Mouse (Mus musculus): ENCODE data around the gene Sdsl. TPM values are rescaled to one million over a fixed set of nuclear protein-coding genes. Genes with fewer than 3 reads are reported as not detected.

Gene Sdsl
- polyA plus RNA-seq, 2 experiments = 0.61 to 1.2 TPM

DNA sequence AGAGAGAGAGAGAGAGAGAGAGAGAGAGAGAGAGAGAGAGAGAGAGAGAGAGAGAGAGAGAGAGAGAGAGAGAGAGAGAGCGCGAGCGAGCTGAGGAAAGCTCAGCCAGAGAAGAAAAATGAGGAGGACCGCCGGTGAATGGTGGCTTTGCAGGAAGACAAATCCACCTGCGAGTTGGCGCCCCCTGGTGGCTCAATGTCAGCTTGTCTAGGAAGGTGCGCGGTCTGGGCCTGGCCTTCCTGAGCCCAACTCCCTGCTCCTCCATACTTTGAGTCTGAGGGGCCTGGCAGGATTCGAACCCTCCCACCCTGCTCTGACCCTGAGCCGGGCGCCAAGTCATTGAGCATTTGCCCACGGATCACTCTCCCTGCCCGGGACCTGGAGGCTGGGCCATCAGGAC lies 31.9 kb downstream of the Sdsl start:
- peak overlapping the region; percentile 19 for H3K4me3 ChIP-seq (replicated peaks; ENCODE audit: low read length)
- 4% methylated on average over 13 of the region's 14 CpGs for WGBS
- no peak for TF ChIP-seq POLR2A (IDR thresholded peaks at IDR 0.05; ENCODE audit: borderline replicate concordance, extremely low read depth, insufficient read depth, insufficient read length)
- H3K4me2 ChIP-seq (replicated peaks; ENCODE audit: low read depth, low read length, severe bottlenecking) = peak overlapping the region; percentile 42
- no peaks in the 10 kb centered on the region for H3K9me3 ChIP-seq (ENCODE audit: control insufficient read depth, low read length)
- peaks cover 61% of the 10 kb centered on the region for H3K27me3 ChIP-seq (ENCODE audit: control insufficient read depth, insufficient read depth, low read length)
- peak; percentile 94 for DNase-seq (ENCODE audit: low spot score)
- peaks cover 7% of the 10 kb centered on the region for H3K4me1 ChIP-seq (ENCODE audit: control insufficient read depth, insufficient read depth, low read length)
- peak; percentile 64; the same call in 1 of the 2 replicates for ATAC-seq (ENCODE audit: low FRiP score, low read depth)
- no peak overlapping the region for H3K27ac ChIP-seq (replicated peaks; ENCODE audit: low read depth, low read length)
- H3K9ac ChIP-seq (ENCODE audit: low read depth, low read length, severe bottlenecking) = no peak overlapping the region
- H3K36me3 ChIP-seq (ENCODE audit: control insufficient read depth, insufficient read depth, low read length) = no peaks in the 10 kb centered on the region

DNA sequence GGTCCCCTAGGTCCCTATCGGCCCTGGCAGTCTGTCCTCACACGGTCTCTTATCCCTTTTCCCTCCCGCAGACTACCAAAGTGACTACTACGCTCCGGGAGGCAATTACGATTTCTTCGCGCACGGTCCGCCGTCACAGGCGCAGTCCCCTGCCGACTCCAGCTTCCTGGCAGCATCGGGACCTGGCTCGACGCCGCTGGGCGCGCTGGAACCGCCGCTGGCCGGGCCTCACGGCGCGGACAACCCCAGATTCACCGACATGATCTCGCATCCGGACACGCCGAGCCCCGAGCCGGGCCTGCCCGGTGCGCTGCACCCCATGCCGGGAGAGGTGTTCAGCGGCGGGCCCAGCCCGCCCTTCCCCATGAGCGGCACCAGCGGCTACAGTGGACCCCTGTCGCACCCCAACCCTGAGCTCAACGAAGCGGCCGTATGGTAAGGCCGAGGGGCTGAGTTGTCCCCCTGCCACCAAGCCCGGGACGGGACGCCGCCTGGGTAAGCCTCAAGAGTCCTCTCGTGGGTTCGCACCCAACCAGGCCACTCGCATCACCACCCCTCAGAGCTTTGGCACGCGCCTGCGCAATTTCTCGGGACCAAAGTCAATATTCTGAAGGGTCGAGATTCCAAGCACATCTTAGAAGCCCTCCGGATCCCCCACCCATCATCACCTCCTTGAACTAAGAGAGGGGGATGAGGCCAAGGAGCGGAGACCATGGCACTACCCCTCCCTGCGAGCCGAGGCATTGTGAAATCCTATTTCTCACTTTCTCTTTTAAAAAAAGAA lies 32.5 kb downstream of the Sdsl start:
- WGBS = 3% methylated on average over 61 of the region's 61 CpGs
- no peaks in the 10 kb centered on the region for H3K9me3 ChIP-seq (ENCODE audit: control insufficient read depth, low read length)
- peaks cover 67% of the 10 kb centered on the region for H3K27me3 ChIP-seq (ENCODE audit: control insufficient read depth, insufficient read depth, low read length)
- H3K36me3 ChIP-seq (ENCODE audit: control insufficient read depth, insufficient read depth, low read length) = no peaks in the 10 kb centered on the region
- TF ChIP-seq POLR2A (IDR thresholded peaks at IDR 0.05; ENCODE audit: borderline replicate concordance, extremely low read depth, insufficient read depth, insufficient read length) = no peak
- DNase-seq (ENCODE audit: low spot score) (no peak), ATAC-seq (ENCODE audit: low FRiP score, low read depth) (no peak)
- no peak overlapping the region for H3K9ac ChIP-seq (ENCODE audit: low read depth, low read length, severe bottlenecking)
- peak overlapping the region; percentile 42 for H3K4me2 ChIP-seq (replicated peaks; ENCODE audit: low read depth, low read length, severe bottlenecking)
- H3K4me3 ChIP-seq (replicated peaks; ENCODE audit: low read length) = peak overlapping the region; percentile 19
- H3K27ac ChIP-seq (replicated peaks; ENCODE audit: low read depth, low read length) = no peak overlapping the region
- H3K4me1 ChIP-seq (ENCODE audit: control insufficient read depth, insufficient read depth, low read length) = peaks cover 7% of the 10 kb centered on the region

DNA sequence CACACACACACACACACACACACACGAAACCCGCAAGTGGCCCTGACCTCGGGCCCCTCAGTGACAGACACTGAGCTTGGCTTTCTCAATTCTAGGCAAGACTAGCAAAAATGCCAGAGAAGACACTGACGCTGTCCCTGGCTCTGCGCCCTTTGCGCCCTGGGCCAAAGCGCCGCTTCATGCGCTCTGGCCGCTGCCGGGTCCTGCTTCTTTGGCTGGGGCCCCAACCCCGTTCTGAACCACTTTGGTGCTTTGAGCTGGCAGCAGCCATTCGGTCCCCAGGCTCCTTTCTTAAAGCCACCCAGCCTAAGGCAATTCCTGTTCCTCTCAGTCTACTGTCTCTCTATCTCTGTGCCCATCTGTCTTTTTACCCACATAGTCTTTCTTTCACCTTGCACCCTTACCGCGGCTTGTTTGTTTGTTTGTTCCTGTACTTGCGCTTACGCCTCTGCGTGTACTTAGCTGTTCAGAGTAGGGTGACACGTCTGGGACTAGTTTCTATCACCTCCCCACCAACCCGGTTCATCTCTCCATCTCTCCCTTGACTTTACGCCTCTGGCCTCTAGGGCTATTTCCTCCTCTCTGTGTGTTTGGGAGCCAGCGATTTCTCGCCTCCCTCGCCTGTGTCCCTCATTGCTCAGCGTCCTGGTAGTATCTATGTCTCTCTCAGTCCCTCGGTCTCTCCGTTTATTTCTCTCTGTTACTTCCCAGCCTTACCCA lies 33.5 kb downstream of the Sdsl start:
- Histone ChIP-seq H3K36me3 (ENCODE audit: control insufficient read depth, insufficient read depth, low read length) (no peaks in the 10 kb centered on the region), H3K9ac (ENCODE audit: low read depth, low read length, severe bottlenecking) (no peak overlapping the region), H3K4me1 (ENCODE audit: control insufficient read depth, insufficient read depth, low read length) (peaks cover 7% of the 10 kb centered on the region), H3K27me3 (ENCODE audit: control insufficient read depth, insufficient read depth, low read length) (peaks cover 71% of the 10 kb centered on the region), H3K27ac (replicated peaks; ENCODE audit: low read depth, low read length) (no peak overlapping the region), H3K9me3 (ENCODE audit: control insufficient read depth, low read length) (no peaks in the 10 kb centered on the region), H3K4me2 (replicated peaks; ENCODE audit: low read depth, low read length, severe bottlenecking) (0 out of 2 replicates have a peak overlapping the region, but pooled peaks have one; percentile 42), H3K4me3 (replicated peaks; ENCODE audit: low read length) (0 out of 2 replicates have a peak overlapping the region, but pooled peaks have one; percentile 19)
- no peak for TF ChIP-seq POLR2A (IDR thresholded peaks at IDR 0.05; ENCODE audit: borderline replicate concordance, extremely low read depth, insufficient read depth, insufficient read length)
- WGBS = under 1% methylated on average over 27 of the region's 27 CpGs
- no peak for ATAC-seq (ENCODE audit: low FRiP score, low read depth)
- no peak for DNase-seq (ENCODE audit: low spot score)

DNA sequence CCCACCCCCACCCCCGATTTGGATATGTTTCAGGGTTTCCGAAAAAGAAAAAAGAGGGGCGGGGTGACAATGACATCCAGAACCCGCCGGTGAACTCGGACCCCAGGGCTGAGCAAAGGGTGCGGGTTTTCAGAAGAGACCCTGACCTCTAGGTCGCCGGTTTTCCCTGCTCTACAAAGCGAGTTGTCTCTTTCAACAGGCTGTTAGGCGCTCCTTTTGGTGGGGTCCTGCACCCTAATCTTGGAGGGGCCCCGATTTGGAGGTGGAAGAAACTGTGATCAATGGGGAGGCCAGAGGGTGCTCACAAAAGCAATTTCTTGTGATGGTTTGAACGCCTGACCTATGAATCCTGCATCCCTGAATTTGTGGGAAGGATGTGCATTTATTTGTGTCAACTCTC lies 34.1 kb downstream of the Sdsl start:
- ATAC-seq (ENCODE audit: low FRiP score, low read depth) = no peak
- no peak for TF ChIP-seq POLR2A (IDR thresholded peaks at IDR 0.05; ENCODE audit: borderline replicate concordance, extremely low read depth, insufficient read depth, insufficient read length)
- Histone ChIP-seq H3K9me3 (ENCODE audit: control insufficient read depth, low read length) (no peaks in the 10 kb centered on the region), H3K4me2 (replicated peaks; ENCODE audit: low read depth, low read length, severe bottlenecking) (no peak overlapping the region), H3K4me3 (replicated peaks; ENCODE audit: low read length) (no peak overlapping the region), H3K36me3 (ENCODE audit: control insufficient read depth, insufficient read depth, low read length) (no peaks in the 10 kb centered on the region), H3K4me1 (ENCODE audit: control insufficient read depth, insufficient read depth, low read length) (peaks cover 7% of the 10 kb centered on the region), H3K9ac (ENCODE audit: low read depth, low read length, severe bottlenecking) (no peak overlapping the region), H3K27me3 (ENCODE audit: control insufficient read depth, insufficient read depth, low read length) (peaks cover 78% of the 10 kb centered on the region), H3K27ac (replicated peaks; ENCODE audit: low read depth, low read length) (no peak overlapping the region)
- DNase-seq (ENCODE audit: low spot score) = no peak
- WGBS = 2% methylated on average over 13 of the region's 13 CpGs

DNA sequence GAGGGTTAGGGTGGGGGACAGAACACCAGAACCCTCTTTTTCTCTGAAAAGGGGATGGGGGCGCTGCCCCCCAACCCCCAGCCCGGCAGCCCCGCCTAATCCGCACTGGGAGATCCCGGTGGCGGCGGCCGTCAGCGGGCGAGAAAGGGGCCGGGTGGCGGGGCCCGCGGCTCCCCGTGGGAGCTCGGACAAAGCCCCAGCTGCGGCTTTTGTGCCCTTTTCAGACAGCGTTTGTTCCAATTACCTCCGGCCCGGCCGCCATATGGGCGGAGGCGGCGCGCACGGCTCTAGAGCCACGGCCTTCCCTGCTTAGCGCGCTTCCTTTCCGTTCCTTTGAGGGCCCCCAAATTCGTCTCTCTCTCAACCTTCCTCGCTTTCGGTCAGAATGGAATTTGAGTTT lies 34.6 kb downstream of the Sdsl start:
- WGBS = under 1% methylated on average over 26 of the region's 33 CpGs
- H3K4me2 ChIP-seq (replicated peaks; ENCODE audit: low read depth, low read length, severe bottlenecking) = no peak overlapping the region
- DNase-seq (ENCODE audit: low spot score) = no peak

More for the DNA sequence above, 34.6 kb downstream of the Sdsl start:
- Histone ChIP-seq H3K4me1 (ENCODE audit: control insufficient read depth, insufficient read depth, low read length) (peaks cover 7% of the 10 kb centered on the region), H3K27me3 (ENCODE audit: control insufficient read depth, insufficient read depth, low read length) (peaks cover 82% of the 10 kb centered on the region), H3K4me3 (replicated peaks; ENCODE audit: low read length) (peak overlapping the region; percentile 15), H3K27ac (replicated peaks; ENCODE audit: low read depth, low read length) (no peak overlapping the region), H3K9me3 (ENCODE audit: control insufficient read depth, low read length) (no peaks in the 10 kb centered on the region), H3K36me3 (ENCODE audit: control insufficient read depth, insufficient read depth, low read length) (no peaks in the 10 kb centered on the region), H3K9ac (ENCODE audit: low read depth, low read length, severe bottlenecking) (no peak overlapping the region)
- ATAC-seq (ENCODE audit: low FRiP score, low read depth) = no peak
- no peak for TF ChIP-seq POLR2A (IDR thresholded peaks at IDR 0.05; ENCODE audit: borderline replicate concordance, extremely low read depth, insufficient read depth, insufficient read length)

All from limb, embryonic 14.5 days (tissue).